Mouse (Mus musculus) common myeloid progenitor, adult 5-6 weeks (primary cell): ENCODE data around the gene Tceal7. TPM values are rescaled to one million over a fixed set of nuclear protein-coding genes. Genes with fewer than 3 reads are reported as not detected.

Experiments used
- ATAC-seq: replicated peaks from 2 replicates; pipeline ENCODE4 v1.8.0; 2016; ENCODE audit warnings: low read depth, mild to moderate bottlenecking, moderate TSS enrichment, inconsistent platforms; ENCODE audit not compliant: poor library complexity, severe bottlenecking
- total RNA-seq: library from RNA; stranded (forward); fragments of 200-1000, 187-1606 nt; gene quantifications from 2 replicates; pipeline ENCODE4 v1.2.3, GENCODE M21; 2017

Tceal7 gene
- total RNA-seq, result not detected in 2 replicates

GRCm38 (mm10) chrX:136214729-136215677 lies at the start of gene Tceal7, which contains the start of gene Bex1:
Gene Tceal7 (plus strand): TSS chrX:136214779.
Gene Bex1 (minus strand): TSS chrX:136215513.
- peak; percentile 72 for ATAC-seq

- ATAC-seq, result no peak
Observed at GRCm38 (mm10) chrX:136170625-136171024, 44.0 kb upstream of the Tceal7 start.

- ATAC-seq, result peak; percentile 57
Observed at GRCm38 (mm10) chrX:136171189-136172117, 43.1 kb upstream of the Tceal7 start.

- peak; percentile 99 for ATAC-seq
Observed at GRCm38 (mm10) chrX:136172118-136172551, 42.4 kb upstream of the Tceal7 start, which contains the start of gene Tceal8. Gene Tceal8 (minus strand): TSS chrX:136172342.

- no peak for ATAC-seq
Observed at GRCm38 (mm10) chrX:136172786-136173185, 41.8 kb upstream of the Tceal7 start.

GRCm38 (mm10) chrX:136180897-136181553 lies 33.6 kb upstream of the Tceal7 start:
- peak; percentile 88 for ATAC-seq

GRCm38 (mm10) chrX:136183107-136183506 lies 31.5 kb upstream of the Tceal7 start:
- no peak for ATAC-seq

GRCm38 (mm10) chrX:136195193-136195944 lies 19.2 kb upstream of the Tceal7 start:
- ATAC-seq, result no peak

- peak; percentile 71 for ATAC-seq
Observed at GRCm38 (mm10) chrX:136196873-136197272, 17.7 kb upstream of the Tceal7 start.

GRCm38 (mm10) chrX:136203257-136203656 lies 11.3 kb upstream of the Tceal7 start:
- ATAC-seq, result no peak

- ATAC-seq, result peak; percentile 68
Observed at GRCm38 (mm10) chrX:136203664-136204066, 10.9 kb upstream of the Tceal7 start, which contains the start of gene Tceal5. Gene Tceal5 (minus strand): TSS chrX:136203876.

- ATAC-seq, result no peak
Observed at GRCm38 (mm10) chrX:136204406-136204805, 10.2 kb upstream of the Tceal7 start.

GRCm38 (mm10) chrX:136213396-136213795 lies 1.2 kb upstream of the Tceal7 start:
- no peak for ATAC-seq

GRCm38 (mm10) chrX:136216303-136216702 lies 1.7 kb downstream of the Tceal7 start:
- ATAC-seq, result no peak

- no peak for ATAC-seq
Observed at GRCm38 (mm10) chrX:136223714-136224113, 9.1 kb downstream of the Tceal7 start.

GRCm38 (mm10) chrX:136227768-136228167 lies 13.2 kb downstream of the Tceal7 start:
- no peak for ATAC-seq

- ATAC-seq, result peak; percentile 60; the same call in 1 of the 2 replicates
Observed at GRCm38 (mm10) chrX:136238118-136238517, 23.5 kb downstream of the Tceal7 start.

- no peak for ATAC-seq
Observed at GRCm38 (mm10) chrX:136243181-136243580, 28.6 kb downstream of the Tceal7 start.
